Mouse (Mus musculus) embryonic facial prominence, embryonic 13.5 days (tissue): ENCODE results near the gene Tsga10. TPM values are rescaled to one million over a fixed set of nuclear protein-coding genes. Genes with fewer than 3 reads are reported as not detected.
A peak's percentile ranks its signal among the peaks of the same experiment; 100 is the strongest.

Source experiments
- ATAC-seq: fragments of 200-750 bp; cut with Nextera tagmentation; 2 replicates; pipeline ENCODE4 v1.8.0; 2017; ENCODE audit warnings: low read depth; ENCODE audit not compliant: insufficient number of reproducible peaks, insufficient read depth, low FRiP score, low TSS enrichment
- H3K27ac ChIP-seq: fragments of 300-500 bp; sonication (generic); 2 replicates; pipeline ENCODE4 v1.5.1; 2015; ENCODE audit warnings: moderate library complexity, mild to moderate bottlenecking, inconsistent platforms
- H3K27me3 ChIP-seq: fragments of 300-500 bp; sonication (generic); 2 replicates; pipeline ENCODE4 v1.6.1; 2015; ENCODE audit warnings: mild to moderate bottlenecking, inconsistent platforms
- H3K36me3 ChIP-seq: fragments of 300-500 bp; sonication (generic); 2 replicates; pipeline ENCODE4 v1.6.1; 2015; ENCODE audit warnings: mild to moderate bottlenecking, inconsistent platforms
- H3K4me1 ChIP-seq: fragments of 300-500 bp; sonication (generic); 2 replicates; pipeline ENCODE4 v1.6.1; 2015; ENCODE audit warnings: inconsistent platforms
- H3K4me2 ChIP-seq: fragments of 300-500 bp; sonication (generic); 2 replicates; pipeline ENCODE4 v1.6.1; 2015; ENCODE audit warnings: moderate library complexity, mild to moderate bottlenecking, inconsistent platforms
- H3K4me3 ChIP-seq: fragments of 300-500 bp; sonication (generic); 2 replicates; pipeline ENCODE4 v1.5.1; 2015; ENCODE audit warnings: mild to moderate bottlenecking, inconsistent platforms
- H3K9ac ChIP-seq: fragments of 300-500 bp; sonication (generic); 2 replicates; pipeline ENCODE4 v1.6.1; 2015; ENCODE audit warnings: mild to moderate bottlenecking, inconsistent platforms
- H3K9me3 ChIP-seq: fragments of 300-500 bp; sonication (generic); 2 replicates; pipeline ENCODE4 v1.6.1; 2016; ENCODE audit warnings: inconsistent platforms
- WGBS: fragments of 180-500 bp; shearing (Covaris S2); methylation state at CpG from one replicate; pipeline ENCODE4 v1.1.7; 2015; ENCODE audit warnings: mixed read lengths; 5-methylcytosine and 5-hydroxymethylcytosine counted together
- polyA plus RNA-seq: library from polyadenylated mRNA; unstranded; fragments of >200 nt; fragmentation: Nextera tagmentation; extraction: Ambion mirVana; gene quantifications from 2 replicates; pipeline ENCODE4 v1.2.1, GENCODE M21; 2015

Gene Tsga10
- polyA plus RNA-seq, 1 experiment from 2014 or later, result 6.0 TPM

DNA sequence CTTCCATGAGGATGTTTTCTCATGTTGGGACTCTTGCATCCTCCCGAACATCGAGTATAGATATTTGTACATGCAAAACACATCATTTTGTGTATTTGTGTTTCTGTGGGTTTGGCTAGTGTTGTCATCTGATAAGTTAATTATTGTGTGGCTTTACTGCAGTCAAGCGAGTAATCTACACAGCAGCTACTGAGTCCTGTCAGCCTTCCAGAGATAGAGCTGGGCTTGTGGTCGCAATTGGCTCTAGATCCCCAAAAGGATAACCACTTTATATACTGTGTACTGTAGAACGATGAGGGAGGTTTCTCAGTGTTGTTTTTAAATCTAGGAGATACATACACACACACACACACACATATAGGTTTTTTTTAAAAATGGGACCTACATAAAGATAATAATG is 130.3 kb downstream of the Tsga10 start:
- no peak for ATAC-seq

DNA sequence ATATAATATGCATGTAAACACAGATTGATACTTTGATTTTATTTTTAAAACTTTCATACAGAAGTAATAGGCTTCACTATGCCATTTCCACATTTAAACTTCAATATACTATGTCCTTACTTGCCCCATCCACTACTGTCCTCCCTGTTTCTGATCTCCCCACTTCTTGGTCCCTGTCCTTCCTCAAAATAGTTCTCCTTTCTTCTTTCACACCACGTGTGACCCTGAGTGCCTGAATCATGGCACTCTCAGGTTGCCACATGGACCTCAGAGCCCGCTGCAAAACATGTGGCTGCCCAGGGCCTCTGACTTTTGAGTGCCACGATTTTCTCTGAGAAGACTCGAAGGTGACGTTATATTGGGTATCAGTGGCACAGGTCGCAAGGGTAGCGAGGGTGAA is 131.4 kb downstream of the Tsga10 start:
- Histone ChIP-seq H3K36me3 (no peaks in the 10 kb centered on the region), H3K4me1 (no peaks in the 10 kb centered on the region), H3K27me3 (no peaks in the 10 kb centered on the region; the same call in 1 of the 2 replicates), H3K9me3 (no peaks in the 10 kb centered on the region), H3K4me2 (no peak overlapping the region), H3K4me3 (no peak overlapping the region), H3K27ac (no peak overlapping the region), H3K9ac (no peak overlapping the region)
- 72% methylated on average over 7 of the region's 7 CpGs for WGBS
- ATAC-seq, result no peak

More for the DNA sequence above, 130.3 kb downstream of the Tsga10 start:
- H3K27me3 ChIP-seq, result peaks cover 4% of the 10 kb centered on the region; the same call in 1 of the 2 replicates
- WGBS, result 83% methylated on average over 5 of the region's 5 CpGs
- no peaks in the 10 kb centered on the region for H3K4me1 ChIP-seq
- no peaks in the 10 kb centered on the region for H3K9me3 ChIP-seq
- no peak overlapping the region for H3K4me3 ChIP-seq
- no peak overlapping the region for H3K4me2 ChIP-seq
- H3K27ac ChIP-seq, result no peak overlapping the region
- no peaks in the 10 kb centered on the region for H3K36me3 ChIP-seq
- no peak overlapping the region for H3K9ac ChIP-seq

DNA sequence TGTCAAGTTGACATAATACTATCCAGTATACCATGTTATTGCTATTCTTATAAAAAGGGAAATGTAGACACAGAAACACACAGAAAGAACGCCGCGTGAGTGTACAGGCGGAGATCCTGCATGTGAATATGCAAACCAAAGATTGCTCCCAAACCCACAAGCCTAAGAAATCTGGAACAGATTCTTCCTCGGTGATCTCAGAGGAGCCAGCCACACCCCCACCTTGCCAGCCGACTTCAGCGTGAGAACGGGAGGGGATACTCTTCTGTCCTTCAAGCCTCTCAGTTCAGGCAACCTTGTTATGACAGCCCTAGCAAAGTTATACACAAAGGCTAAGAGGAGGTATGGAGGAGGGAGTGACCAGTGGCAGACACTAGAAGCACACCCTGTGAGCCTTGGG is 136.9 kb downstream of the Tsga10 start:
- Histone ChIP-seq H3K27ac (no peak overlapping the region), H3K4me3 (no peak overlapping the region), H3K9me3 (no peaks in the 10 kb centered on the region), H3K27me3 (peaks cover 4% of the 10 kb centered on the region; the same call in 1 of the 2 replicates), H3K4me2 (no peak overlapping the region), H3K9ac (no peak overlapping the region), H3K36me3 (no peaks in the 10 kb centered on the region), H3K4me1 (peaks cover 5% of the 10 kb centered on the region; the same call in 1 of the 2 replicates)
- no peak for ATAC-seq
- 74% methylated on average over 8 of the region's 8 CpGs for WGBS

DNA sequence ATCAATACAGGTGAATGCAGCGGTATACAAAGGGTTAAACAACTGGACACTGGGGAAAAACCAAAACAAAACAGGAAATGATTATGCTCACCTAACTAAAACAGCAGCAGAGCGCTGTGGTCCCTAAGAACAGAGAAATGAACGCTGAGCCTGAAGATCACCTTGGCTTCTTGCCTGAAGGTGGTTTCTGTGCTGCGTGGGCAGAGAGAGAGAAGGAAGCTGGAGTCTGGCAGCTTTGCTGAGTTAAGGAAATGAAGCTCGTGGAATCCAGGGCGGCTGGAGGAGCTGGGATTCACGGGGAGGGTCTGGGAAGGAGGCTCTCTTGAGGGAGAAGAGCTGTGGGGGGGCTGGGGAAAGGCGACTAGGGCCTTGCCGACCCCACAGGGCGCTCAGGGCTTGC is 138.2 kb downstream of the Tsga10 start:
- WGBS, result 52% methylated on average over 10 of the region's 10 CpGs
- no peak overlapping the region for H3K4me3 ChIP-seq
- no peaks in the 10 kb centered on the region for H3K36me3 ChIP-seq
- H3K9me3 ChIP-seq, result no peaks in the 10 kb centered on the region
- no peak overlapping the region for H3K27ac ChIP-seq
- peaks cover 4% of the 10 kb centered on the region; the same call in 1 of the 2 replicates for H3K27me3 ChIP-seq
- H3K4me1 ChIP-seq, result peaks cover 5% of the 10 kb centered on the region; the same call in 1 of the 2 replicates
- no peak overlapping the region for H3K9ac ChIP-seq
- ATAC-seq, result no peak
- H3K4me2 ChIP-seq, result no peak overlapping the region

DNA sequence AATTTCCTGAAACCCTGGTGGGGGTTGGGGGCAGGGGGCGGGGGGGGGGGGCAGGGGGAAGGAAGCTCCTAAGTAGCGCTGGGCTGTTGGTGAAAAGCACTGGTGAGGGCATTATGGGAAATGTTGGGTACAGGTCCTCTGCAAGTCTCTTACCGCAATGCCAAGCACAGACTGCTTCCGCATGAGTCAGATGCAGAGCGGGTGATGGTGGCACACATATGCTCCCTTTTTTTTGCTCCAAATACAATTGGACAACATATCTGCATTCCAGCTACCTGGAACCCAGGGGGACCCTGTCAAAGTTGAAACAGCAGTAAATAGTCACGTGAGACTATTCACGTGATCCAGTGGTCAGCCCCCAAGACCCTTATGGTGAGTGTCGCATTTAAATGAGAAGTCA is 139.0 kb downstream of the Tsga10 start:
- no peak for ATAC-seq
- Histone ChIP-seq H3K4me3 (no peak overlapping the region), H3K27ac (no peak overlapping the region), H3K9ac (no peak overlapping the region), H3K4me1 (peaks cover 5% of the 10 kb centered on the region; the same call in 1 of the 2 replicates), H3K4me2 (no peak overlapping the region), H3K36me3 (no peaks in the 10 kb centered on the region), H3K9me3 (no peaks in the 10 kb centered on the region), H3K27me3 (peaks cover 4% of the 10 kb centered on the region; the same call in 1 of the 2 replicates)
- WGBS, result 82% methylated on average over 8 of the region's 8 CpGs

DNA sequence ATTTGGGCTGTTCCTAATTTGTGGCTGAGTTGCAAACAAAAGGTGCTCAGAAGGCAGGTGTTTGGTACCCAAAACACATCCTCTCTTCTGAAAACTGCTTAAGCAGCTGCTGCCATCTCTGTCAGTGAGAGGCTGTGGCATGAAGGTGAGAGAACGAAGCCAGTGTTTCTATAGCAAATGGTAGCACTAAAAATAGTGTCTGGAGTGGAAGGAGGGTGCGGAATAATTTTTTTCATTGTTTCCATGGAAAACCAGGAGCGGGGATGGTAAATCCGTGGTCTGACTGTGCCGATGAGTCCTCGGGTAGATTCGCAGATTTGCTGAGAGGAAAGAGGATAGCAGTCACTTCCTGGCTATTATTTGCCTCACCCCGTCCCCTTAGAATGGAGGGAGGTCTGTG is 139.8 kb downstream of the Tsga10 start:
- ATAC-seq, result no peak
- no peaks in the 10 kb centered on the region for H3K36me3 ChIP-seq
- H3K27ac ChIP-seq, result no peak overlapping the region
- no peak overlapping the region for H3K4me2 ChIP-seq
- H3K4me3 ChIP-seq, result no peak overlapping the region
- H3K4me1 ChIP-seq, result peaks cover 5% of the 10 kb centered on the region; the same call in 1 of the 2 replicates
- WGBS, result 68% methylated on average over 8 of the region's 8 CpGs
- no peak overlapping the region for H3K9ac ChIP-seq
- H3K27me3 ChIP-seq, result peaks cover 9% of the 10 kb centered on the region; the same call in 1 of the 2 replicates
- no peaks in the 10 kb centered on the region for H3K9me3 ChIP-seq

DNA sequence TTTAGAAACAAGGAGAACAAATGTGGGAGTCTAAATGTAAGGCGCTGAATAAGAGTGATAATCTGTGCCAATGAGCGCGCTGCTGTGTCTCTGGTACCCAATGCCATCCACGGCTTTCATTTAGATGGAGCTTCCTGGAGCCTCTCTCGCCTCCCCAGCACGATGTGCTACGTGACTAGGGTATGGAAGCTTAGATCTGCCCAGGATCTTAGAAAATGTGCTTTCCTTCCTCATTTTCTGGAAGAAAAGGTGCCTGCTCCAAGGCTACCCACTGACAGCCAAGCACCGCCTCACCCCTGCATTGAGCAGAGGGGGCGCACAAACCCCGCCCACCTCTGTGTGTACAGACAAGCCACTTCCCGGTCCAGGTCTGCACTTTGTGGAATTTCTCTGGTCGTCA is 140.3 kb downstream of the Tsga10 start:
- peaks cover 5% of the 10 kb centered on the region; the same call in 1 of the 2 replicates for H3K4me1 ChIP-seq
- no peak for ATAC-seq
- H3K9me3 ChIP-seq, result no peaks in the 10 kb centered on the region
- no peak overlapping the region for H3K4me2 ChIP-seq
- no peak overlapping the region for H3K27ac ChIP-seq
- peaks cover 14% of the 10 kb centered on the region for H3K27me3 ChIP-seq
- H3K9ac ChIP-seq, result no peak overlapping the region
- no peak overlapping the region for H3K4me3 ChIP-seq
- no peaks in the 10 kb centered on the region for H3K36me3 ChIP-seq
- 64% methylated on average over 12 of the region's 12 CpGs for WGBS

DNA sequence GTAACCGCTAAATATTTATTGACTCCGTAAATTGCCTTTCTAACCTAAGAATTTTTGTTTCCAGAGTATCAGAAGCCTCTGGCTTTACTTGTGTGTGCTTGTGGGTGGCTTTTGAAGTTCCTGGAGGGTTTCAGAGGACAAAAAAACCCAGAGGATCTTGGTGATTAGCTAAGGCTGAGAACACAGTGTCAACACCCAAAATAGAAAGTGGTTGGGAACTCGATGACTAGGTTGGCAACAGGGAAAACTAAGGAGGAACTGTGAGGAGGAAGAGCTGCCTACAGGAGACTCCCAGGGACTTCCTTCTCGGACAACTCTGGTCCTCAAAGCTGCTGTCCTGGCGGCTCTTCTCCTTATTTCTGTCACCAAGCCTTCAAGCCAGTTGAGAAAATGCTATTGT is 145.1 kb downstream of the Tsga10 start:
- no peak overlapping the region for H3K9ac ChIP-seq
- ATAC-seq, result no peak
- H3K4me1 ChIP-seq, result peaks cover 9% of the 10 kb centered on the region
- H3K27ac ChIP-seq, result no peak overlapping the region
- peaks cover 46% of the 10 kb centered on the region for H3K27me3 ChIP-seq
- no peaks in the 10 kb centered on the region for H3K9me3 ChIP-seq
- H3K36me3 ChIP-seq, result no peaks in the 10 kb centered on the region
- no peak overlapping the region for H3K4me2 ChIP-seq
- H3K4me3 ChIP-seq, result no peak overlapping the region
- 71% methylated on average over 5 of the region's 5 CpGs for WGBS

DNA sequence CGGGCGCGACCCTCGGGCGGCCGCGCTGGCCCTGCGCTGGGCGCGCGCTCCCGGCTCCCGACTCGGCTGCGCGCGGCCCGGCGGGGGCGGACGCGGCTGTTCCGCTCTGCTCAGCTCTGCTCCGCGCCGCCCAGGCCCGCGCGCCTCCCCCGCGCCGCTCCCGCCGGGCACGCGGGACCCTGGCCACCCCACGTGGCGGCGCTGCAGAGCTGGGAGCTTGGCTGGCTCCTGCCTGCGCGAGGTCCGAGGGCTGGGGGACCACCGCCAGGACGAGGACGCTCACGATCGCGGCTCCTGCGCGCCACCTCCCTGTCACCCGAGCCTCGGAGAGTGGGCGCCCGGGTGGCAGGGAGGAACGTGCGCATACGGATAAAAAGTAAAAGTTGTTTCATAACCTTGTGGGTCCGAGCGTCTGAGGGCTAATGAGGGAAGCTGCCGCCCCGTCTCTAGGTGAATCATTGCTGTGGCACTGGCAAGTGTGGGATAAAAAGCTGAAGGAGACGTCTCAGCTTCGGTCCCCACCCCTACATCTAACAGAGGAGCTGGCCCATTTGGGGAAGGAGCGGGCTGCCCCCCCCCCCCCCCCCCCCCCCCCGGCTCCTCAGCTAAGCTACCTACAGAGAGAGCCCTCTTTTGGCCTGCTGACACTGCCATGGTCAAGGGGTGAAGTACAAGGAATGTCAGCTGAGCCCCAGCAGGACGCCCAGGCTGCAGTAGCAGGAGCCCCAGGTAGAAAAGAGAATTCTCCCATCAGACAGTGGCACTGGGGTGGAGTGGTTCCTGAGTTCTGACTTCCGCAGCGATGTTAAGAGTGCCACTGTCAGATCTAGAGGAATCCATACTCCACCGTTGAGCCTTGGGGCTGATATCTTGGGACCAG is 146.2 kb downstream of the Tsga10 start, which contains the start of gene 2010300C02Rik:
Gene 2010300C02Rik (minus strand): TSS at position 325 of the 880 bp plus-strand sequence.
- H3K36me3 ChIP-seq, result no peaks in the 10 kb centered on the region
- peak within 1 kb of the TSS; percentile 97 for H3K4me2 ChIP-seq
- no peaks in the 10 kb centered on the region for H3K9me3 ChIP-seq
- under 1% methylated on average over 41 of the region's 69 CpGs for WGBS
- peaks cover 9% of the 10 kb centered on the region for H3K4me1 ChIP-seq
- H3K27me3 ChIP-seq, result peaks cover 53% of the 10 kb centered on the region
- H3K4me3 ChIP-seq, result peak within 1 kb of the TSS; percentile 65
- peak; percentile 82 for ATAC-seq
- H3K9ac ChIP-seq, result peak within 1 kb of the TSS; percentile 74
- H3K27ac ChIP-seq, result peak within 1 kb of the TSS; percentile 16; the same call in 1 of the 2 replicates

DNA sequence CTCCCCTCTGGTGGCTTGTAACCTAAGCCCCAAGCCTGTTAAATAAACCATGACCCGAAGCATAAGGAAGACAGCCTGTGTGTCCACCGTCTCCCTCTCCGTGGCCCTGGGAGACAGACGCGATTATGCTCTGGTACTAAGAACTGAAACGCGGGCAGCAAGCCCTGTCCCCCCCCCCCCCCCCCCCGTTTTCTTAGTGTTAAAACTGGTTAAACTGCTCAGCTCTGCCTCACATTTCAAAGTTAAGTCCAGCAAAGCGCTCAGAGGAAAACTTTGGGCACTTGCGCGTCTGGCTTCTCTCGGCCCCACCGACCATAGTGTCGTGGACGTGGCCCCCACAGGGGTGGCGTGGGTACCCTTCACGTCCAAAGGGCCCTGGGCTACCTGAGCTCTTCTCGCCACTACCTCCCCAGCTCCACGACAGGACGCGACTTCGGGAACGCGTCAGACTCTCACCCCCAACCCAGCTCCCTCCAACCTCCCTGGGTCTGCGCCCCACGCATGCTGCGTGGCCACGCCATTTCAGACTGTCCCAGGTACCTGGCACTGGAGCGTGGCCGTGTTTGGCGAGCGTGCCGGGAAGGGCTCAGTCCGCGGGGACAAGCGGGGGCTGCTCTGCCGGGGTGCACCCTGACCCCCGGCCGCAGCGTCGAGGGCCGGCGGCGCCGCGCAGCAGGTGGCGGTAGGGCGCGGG is 147.1 kb downstream of the Tsga10 start:
- Histone ChIP-seq H3K4me2 (peak overlapping the region; percentile 97), H3K27ac (peak overlapping the region; percentile 16; the same call in 1 of the 2 replicates), H3K4me1 (peaks cover 9% of the 10 kb centered on the region), H3K9me3 (no peaks in the 10 kb centered on the region), H3K36me3 (no peaks in the 10 kb centered on the region), H3K4me3 (peak overlapping the region; percentile 65), H3K27me3 (peaks cover 50% of the 10 kb centered on the region), H3K9ac (peak overlapping the region; percentile 74)
- ATAC-seq, result peak; percentile 61
- 2% methylated on average over 49 of the region's 49 CpGs for WGBS

DNA sequence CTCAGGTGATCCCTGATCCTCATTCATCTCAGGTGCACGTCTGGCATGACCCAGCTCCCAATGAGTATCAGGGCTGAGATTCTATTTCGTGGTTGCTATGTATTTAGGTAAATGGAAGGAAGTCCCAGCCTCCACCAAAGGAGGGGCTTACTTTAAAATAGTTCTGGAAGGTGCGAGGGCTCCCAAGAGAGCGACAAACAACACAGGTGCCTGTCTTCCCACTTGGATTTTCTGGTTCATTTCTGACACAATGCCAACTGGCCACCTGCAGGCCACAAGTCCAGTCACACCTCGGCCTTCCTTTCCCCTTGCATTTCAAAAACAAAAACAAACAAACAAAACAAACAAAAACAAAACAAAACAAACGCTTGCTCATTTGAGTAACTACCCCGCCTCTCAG is 147.7 kb downstream of the Tsga10 start:
- H3K27ac ChIP-seq, result no peak overlapping the region
- no peaks in the 10 kb centered on the region for H3K36me3 ChIP-seq
- no peak overlapping the region for H3K9ac ChIP-seq
- WGBS, result 45% methylated on average over 7 of the region's 7 CpGs
- no peak overlapping the region for H3K4me2 ChIP-seq
- H3K27me3 ChIP-seq, result peaks cover 50% of the 10 kb centered on the region
- no peak overlapping the region for H3K4me3 ChIP-seq
- H3K4me1 ChIP-seq, result peaks cover 9% of the 10 kb centered on the region
- no peaks in the 10 kb centered on the region for H3K9me3 ChIP-seq
- no peak for ATAC-seq
